Mouse (Mus musculus) megakaryocyte, embryonic 14.5 days (primary cell): Measurements from ENCODE around the gene Yipf1.

Experiments used
- FLI1 ChIP-seq: IDR thresholded peaks from 2 replicates; pipeline ENCODE4 v1.6.1; 2012; ENCODE audit warnings: low read length, inconsistent platforms, mixed read lengths
- GATA1 ChIP-seq: IDR thresholded peaks from 3 replicates; pipeline ENCODE4 v1.6.1; 2012; ENCODE audit warnings: mixed read lengths, low read length, inconsistent platforms, borderline replicate concordance

- TF ChIP-seq FLI1 (no peak), GATA1 (no peak)
These were observed 58.1 kb downstream of the Yipf1 start for GRCm38 (mm10) chr4:107372304-107372703.
